Mouse (Mus musculus): ENCODE results near the gene Actn1.

Gene Actn1

GRCm38 (mm10) chr12:80178035-80178434 is 82.1 kb downstream of the Actn1 start:
- DNase-seq: no peak

GRCm38 (mm10) chr12:80168736-80169135 is 91.4 kb downstream of the Actn1 start:
- DNase-seq: no peak

- peak; percentile 84 to 91 for DNase-seq
Observed at GRCm38 (mm10) chr12:80168178-80168686, 91.9 kb downstream of the Actn1 start.

- DNase-seq: no peak
Observed at GRCm38 (mm10) chr12:80167321-80167720, 92.8 kb downstream of the Actn1 start.

GRCm38 (mm10) chr12:80166651-80167050 is 93.5 kb downstream of the Actn1 start:
- DNase-seq: no peak

GRCm38 (mm10) chr12:80164526-80164925 is 95.6 kb downstream of the Actn1 start:
- DNase-seq: no peak

- DNase-seq: no peak
Observed at GRCm38 (mm10) chr12:80162448-80162847, 97.7 kb downstream of the Actn1 start.

GRCm38 (mm10) chr12:80157675-80158074 is 102.5 kb downstream of the Actn1 start:
- DNase-seq: no peak

- DNase-seq: peak in 1 of 2 experiments; percentile 64
Observed at GRCm38 (mm10) chr12:80153687-80154326, 106.4 kb downstream of the Actn1 start.

GRCm38 (mm10) chr12:80153078-80153477 is 107.1 kb downstream of the Actn1 start:
- no peak for DNase-seq

- no peak for DNase-seq
Observed at GRCm38 (mm10) chr12:80151821-80152220, 108.3 kb downstream of the Actn1 start.

GRCm38 (mm10) chr12:80150624-80151023 is 109.5 kb downstream of the Actn1 start:
- DNase-seq: peak in 1 of 2 experiments; percentile 56

- DNase-seq: no peak
Observed at GRCm38 (mm10) chr12:80147563-80148214, 112.5 kb downstream of the Actn1 start.

GRCm38 (mm10) chr12:80146227-80147223 is 113.6 kb downstream of the Actn1 start:
- DNase-seq: peak; percentile 55 to 78

- DNase-seq: no peak
Observed at GRCm38 (mm10) chr12:80145365-80145764, 114.8 kb downstream of the Actn1 start.

GRCm38 (mm10) chr12:80144846-80145245 is 115.3 kb downstream of the Actn1 start:
- no peak for DNase-seq

- DNase-seq: peak in 1 of 2 experiments; percentile 54
Observed at GRCm38 (mm10) chr12:80141470-80141869, 118.7 kb downstream of the Actn1 start.

GRCm38 (mm10) chr12:80141011-80141410 is 119.2 kb downstream of the Actn1 start:
- no peak for DNase-seq

GRCm38 (mm10) chr12:80137744-80138143 is 122.4 kb downstream of the Actn1 start:
- no peak for DNase-seq

GRCm38 (mm10) chr12:80137246-80137645 is 122.9 kb downstream of the Actn1 start:
- no peak for DNase-seq

- DNase-seq: no peak
Observed at GRCm38 (mm10) chr12:80136264-80136930, 123.8 kb downstream of the Actn1 start.

GRCm38 (mm10) chr12:80135173-80135572 is 125.0 kb downstream of the Actn1 start:
- no peak for DNase-seq
